Mouse (Mus musculus) brain, embryonic 14.5 days (tissue): Measurements from ENCODE around the gene Ptpn18.

Experiments
- CTCF ChIP-seq: fragments of 200-500 bp; IDR thresholded peaks from 2 replicates; pipeline ENCODE4 v1.5.1; 2012; ENCODE audit warnings: inconsistent platforms, mild to moderate bottlenecking, moderate library complexity, borderline replicate concordance; ENCODE audit not compliant: insufficient read depth, insufficient read length; ENCODE audit errors: extremely low read depth
- POLR2A ChIP-seq: fragments of 200-500 bp; IDR thresholded peaks from 2 replicates; pipeline ENCODE4 v1.6.1; 2012; ENCODE audit warnings: mild to moderate bottlenecking, inconsistent platforms, borderline replicate concordance; ENCODE audit not compliant: poor library complexity, insufficient read depth, insufficient read length, severe bottlenecking; ENCODE audit errors: extremely low read depth

- TF ChIP-seq POLR2A (no peak), CTCF (no peak)
These were observed 27.8 kb downstream of the Ptpn18 start for GRCm38 (mm10) chr1:34487383-34487782.
